Mouse (Mus musculus) neural tube, embryonic 10.5 days (tissue): ENCODE measurements at regions not wholly inside any gene's neighbourhood (a gene's known extent, or its start where the extent isn't known, plus 50 kb on each side); places are given as distances from the start of the nearest gene placed in this dataset.
A peak's percentile ranks its signal among the peaks of the same experiment; 100 is the strongest.

Experiments used
- DNase-seq: peaks from one replicate; pipeline ENCODE4 v3.0.0-alpha.2; 2017; ENCODE audit warnings: low spot score; ENCODE audit errors: extremely low spot score

GRCm38 (mm10) chr1:61263466-61263865 is 285.7 kb downstream of the Icos start:
- DNase-seq: no peak

- DNase-seq: no peak
These were observed 288.0 kb downstream of the Icos start for GRCm38 (mm10) chr1:61265706-61266127.

- no peak for DNase-seq
These were observed 296.1 kb downstream of the Icos start for GRCm38 (mm10) chr1:61273843-61274242.

GRCm38 (mm10) chr1:61274244-61274643 is 296.5 kb downstream of the Icos start:
- no peak for DNase-seq

GRCm38 (mm10) chr1:61277170-61277710 is 299.5 kb downstream of the Icos start:
- no peak for DNase-seq

GRCm38 (mm10) chr1:61288185-61288584 is 310.5 kb downstream of the Icos start:
- DNase-seq: no peak

GRCm38 (mm10) chr1:61288946-61289345 is 311.2 kb downstream of the Icos start:
- DNase-seq: no peak

- peak; percentile 7 for DNase-seq
These were observed 311.8 kb downstream of the Icos start for GRCm38 (mm10) chr1:61289552-61289951.

- no peak for DNase-seq
These were observed 315.4 kb downstream of the Icos start for GRCm38 (mm10) chr1:61293106-61293505.

GRCm38 (mm10) chr1:61295219-61295618 is 317.5 kb downstream of the Icos start:
- peak; percentile 13 for DNase-seq

- peak; percentile 12 for DNase-seq
These were observed 319.1 kb downstream of the Icos start for GRCm38 (mm10) chr1:61296831-61297230.

GRCm38 (mm10) chr1:61297361-61297760 is 319.6 kb downstream of the Icos start:
- DNase-seq: peak; percentile 11

GRCm38 (mm10) chr1:61298064-61298463 is 320.3 kb downstream of the Icos start:
- peak; percentile 34 for DNase-seq

GRCm38 (mm10) chr1:61298779-61299178 is 321.1 kb downstream of the Icos start:
- no peak for DNase-seq

- DNase-seq: no peak
These were observed 322.8 kb downstream of the Icos start for GRCm38 (mm10) chr1:61300491-61300890.

- no peak for DNase-seq
These were observed 323.6 kb downstream of the Icos start for GRCm38 (mm10) chr1:61301041-61302030.

- no peak for DNase-seq
These were observed 324.9 kb downstream of the Icos start for GRCm38 (mm10) chr1:61302570-61303071.

- DNase-seq: no peak
These were observed 328.6 kb downstream of the Icos start for GRCm38 (mm10) chr1:61306296-61306695.

GRCm38 (mm10) chr1:61309563-61309962 is 329.1 kb upstream of the Pard3b start:
- no peak for DNase-seq

- no peak for DNase-seq
These were observed 328.4 kb upstream of the Pard3b start for GRCm38 (mm10) chr1:61310063-61310760.

GRCm38 (mm10) chr1:61310761-61311090 is 327.9 kb upstream of the Pard3b start:
- DNase-seq: no peak

- DNase-seq: no peak
These were observed 325.4 kb upstream of the Pard3b start for GRCm38 (mm10) chr1:61313196-61313595.
